Mouse (Mus musculus) ES-Bruce4 (cell line): ENCODE data around the gene Ulk4.

Experiments
- CTCF ChIP-seq: IDR thresholded peaks from one replicate; pipeline ENCODE4 v1.8.1; 2011; ENCODE audit warnings: low read depth, low read length
- EP300 ChIP-seq: IDR thresholded peaks from 2 replicates; pipeline ENCODE4 v1.6.1; 2011; ENCODE audit warnings: low read depth, low read length; ENCODE audit not compliant: insufficient read depth
- POLR2A ChIP-seq: IDR thresholded peaks from one replicate; pipeline ENCODE4 v1.8.1; 2011; ENCODE audit warnings: low read length; ENCODE audit not compliant: insufficient read depth

GRCm38 (mm10) chr9:121203686-121204085 is 73.3 kb downstream of the Ulk4 start:
- TF ChIP-seq CTCF (no peak), EP300 (no peak), POLR2A (no peak)
